Mouse (Mus musculus) MEL (cell line): ENCODE measurements around the gene Odaph. TPM values are rescaled to one million over a fixed set of nuclear protein-coding genes. Genes with fewer than 3 reads are reported as not detected.

ENCODE experiments used
- DNase-seq: peaks from one replicate; pipeline ENCODE4 v3.0.0; 2011; ENCODE audit warnings: low read depth, low spot score
- H3K27ac ChIP-seq: 2 replicates; pipeline ENCODE4 v1.5.1; 2012; ENCODE audit warnings: low read depth, mild to moderate bottlenecking, control low read depth, low read length, moderate library complexity; ENCODE audit not compliant: control insufficient read depth
- H3K27me3 ChIP-seq, 2 experiments: fragments of 150-350 bp in 1 of 2; sonication (generic) in 1 of 2; 2 replicates each; pipeline ENCODE4 v1.6.1; 2012; ENCODE audit warnings: low read length in 2 of 2, mild to moderate bottlenecking in 2 of 2, improper control_type of control experiment in 1 of 2, moderate library complexity in 1 of 2; ENCODE audit not compliant: insufficient read depth in 2 of 2, control insufficient read depth in 1 of 2
- H3K36me3 ChIP-seq, 2 experiments: 2 replicates each; pipeline ENCODE4 v1.6.1; 2012 to 2014; ENCODE audit warnings: low read length in 2 of 2, improper control_type of control experiment in 1 of 2, inconsistent platforms in 1 of 2, mild to moderate bottlenecking in 1 of 2; ENCODE audit not compliant: insufficient read depth in 2 of 2, control insufficient read depth in 1 of 2
- H3K4me1 ChIP-seq, 2 experiments: fragments of 150-350 bp in 1 of 2; sonication (generic) in 1 of 2; 2 replicates each; pipeline ENCODE4 v1.6.1; 2012; ENCODE audit warnings: low read length in 2 of 2, improper control_type of control experiment in 1 of 2, mild to moderate bottlenecking in 1 of 2; ENCODE audit not compliant: insufficient read depth in 2 of 2, control insufficient read depth in 1 of 2
- H3K4me3 ChIP-seq, 2 experiments: fragments of 150-350 bp in 1 of 2; sonication (generic) in 1 of 2; 2 replicates each; pipeline ENCODE4 v1.5.1; 2012; ENCODE audit warnings: low read depth in 2 of 2, low read length in 2 of 2, mild to moderate bottlenecking in 2 of 2, moderate library complexity in 2 of 2, control low read depth in 1 of 2, improper control_type of control experiment in 1 of 2; ENCODE audit not compliant: control insufficient read depth in 1 of 2, insufficient read depth in 1 of 2
- H3K79me2 ChIP-seq: 2 replicates; pipeline ENCODE4 v1.6.1; 2012; ENCODE audit warnings: mild to moderate bottlenecking, low read length, moderate library complexity; ENCODE audit not compliant: control insufficient read depth, poor library complexity, insufficient read depth
- H3K9ac ChIP-seq: 2 replicates; pipeline ENCODE4 v1.6.1; 2012; ENCODE audit warnings: low read depth, mild to moderate bottlenecking, control low read depth, low read length, moderate library complexity; ENCODE audit not compliant: control insufficient read depth, poor library complexity, severe bottlenecking
- H3K9me3 ChIP-seq: fragments of 150-350 bp; sonication (generic); replicated peaks from 2 replicates; pipeline ENCODE4 v1.6.1; 2012; ENCODE audit warnings: mild to moderate bottlenecking, low read length, improper control_type of control experiment, moderate library complexity; ENCODE audit not compliant: insufficient read depth
- BHLHE40 ChIP-seq: IDR thresholded peaks from 2 replicates; pipeline ENCODE4 v1.6.1; 2012; ENCODE audit warnings: low read depth, mild to moderate bottlenecking, inconsistent platforms, low read length, improper control_type of control experiment, borderline replicate concordance
- CHD2 ChIP-seq: IDR thresholded peaks from 2 replicates; pipeline ENCODE4 v1.6.1; 2011; ENCODE audit warnings: low read length, improper control_type of control experiment
- CTCF ChIP-seq, 3 experiments: IDR thresholded peaks in 2 of 3; conservative IDR thresholded peaks in 1 of 3; 2 replicates each; pipeline ENCODE4 v1.5.1; 2011 to 2012; ENCODE audit warnings: low read length in 3 of 3, low read depth in 2 of 3, mild to moderate bottlenecking in 2 of 3, improper control_type of control experiment in 1 of 3, inconsistent platforms in 1 of 3, mixed read lengths in 1 of 3, moderate library complexity in 1 of 3; ENCODE audit not compliant: control insufficient read depth in 1 of 3, insufficient read depth in 1 of 3, poor library complexity in 1 of 3, severe bottlenecking in 1 of 3
- E2F4 ChIP-seq: IDR thresholded peaks from 2 replicates; pipeline ENCODE4 v1.6.1; 2011; ENCODE audit warnings: low read depth, low read length, improper control_type of control experiment, borderline replicate concordance
- ELF1 ChIP-seq: IDR thresholded peaks from 2 replicates; pipeline ENCODE4 v1.6.1; 2014; ENCODE audit warnings: low read depth, mild to moderate bottlenecking, inconsistent platforms, low read length, improper control_type of control experiment, moderate library complexity
- EP300 ChIP-seq, 2 experiments: IDR thresholded peaks; 2 replicates each; pipeline ENCODE4 v1.6.1; 2011; ENCODE audit warnings: improper control_type of control experiment in 2 of 2, low read length in 2 of 2, low read depth in 1 of 2, mild to moderate bottlenecking in 1 of 2
- ETS1 ChIP-seq: IDR thresholded peaks from 2 replicates; pipeline ENCODE4 v1.6.1; 2012; ENCODE audit warnings: low read depth, mild to moderate bottlenecking, inconsistent platforms, low read length, improper control_type of control experiment, moderate library complexity
- GABPA ChIP-seq: IDR thresholded peaks from 2 replicates; pipeline ENCODE4 v1.6.1; 2012; ENCODE audit warnings: low read depth, mild to moderate bottlenecking, inconsistent platforms, low read length, improper control_type of control experiment, moderate library complexity
- GATA1 ChIP-seq: IDR thresholded peaks from 2 replicates; pipeline ENCODE4 v1.6.1; 2011; ENCODE audit warnings: low read depth, low read length, improper control_type of control experiment
- HCFC1 ChIP-seq: IDR thresholded peaks from 2 replicates; pipeline ENCODE4 v1.6.1; 2012; ENCODE audit warnings: low read depth, mild to moderate bottlenecking, inconsistent platforms, low read length, improper control_type of control experiment, moderate library complexity
- JUND ChIP-seq: IDR thresholded peaks from 2 replicates; pipeline ENCODE4 v1.6.1; 2011; ENCODE audit warnings: low read depth, mild to moderate bottlenecking, improper control_type of control experiment, low read length
- KAT2A ChIP-seq: conservative IDR thresholded peaks from 2 replicates; pipeline ENCODE4 v1.6.1; 2012; ENCODE audit warnings: low read depth, low read length, improper control_type of control experiment, inconsistent platforms
- MAFK ChIP-seq: IDR thresholded peaks from 2 replicates; pipeline ENCODE4 v1.6.1; 2011; ENCODE audit warnings: low read depth, mild to moderate bottlenecking, low read length, improper control_type of control experiment, borderline replicate concordance
- MAX ChIP-seq: IDR thresholded peaks from 2 replicates; pipeline ENCODE4 v1.6.1; 2011; ENCODE audit warnings: low read length, improper control_type of control experiment
- MEF2A ChIP-seq: IDR thresholded peaks from 2 replicates; pipeline ENCODE4 v1.6.1; 2014; ENCODE audit warnings: low read depth, mild to moderate bottlenecking, inconsistent platforms, low read length, improper control_type of control experiment; ENCODE audit not compliant: poor library complexity, insufficient replicate concordance, severe bottlenecking; ENCODE audit errors: extremely low read depth
- MXI1 ChIP-seq: IDR thresholded peaks from 2 replicates; pipeline ENCODE4 v1.6.1; 2011; ENCODE audit warnings: mild to moderate bottlenecking, low read depth, low read length, improper control_type of control experiment
- MYB ChIP-seq: IDR thresholded peaks from 2 replicates; pipeline ENCODE4 v1.6.1; 2011; ENCODE audit warnings: mild to moderate bottlenecking, low read depth, low read length, improper control_type of control experiment
- MYC ChIP-seq: IDR thresholded peaks from 2 replicates; pipeline ENCODE4 v1.6.1; 2011; ENCODE audit warnings: low read depth, mild to moderate bottlenecking, low read length, improper control_type of control experiment, moderate library complexity
- NELFE ChIP-seq: IDR thresholded peaks from 2 replicates; pipeline ENCODE4 v1.6.1; 2011; ENCODE audit warnings: low read depth, low read length, improper control_type of control experiment
- NRF1 ChIP-seq: IDR thresholded peaks from 2 replicates; pipeline ENCODE4 v1.6.1; 2014; ENCODE audit warnings: low read depth, mild to moderate bottlenecking, inconsistent platforms, low read length, improper control_type of control experiment, moderate library complexity; ENCODE audit not compliant: poor library complexity, insufficient read depth, severe bottlenecking
- POLR2A ChIP-seq, 2 experiments: IDR thresholded peaks; 2 replicates each; pipeline ENCODE4 v1.6.1; 2011 to 2012; ENCODE audit warnings: low read length in 2 of 2, mild to moderate bottlenecking in 2 of 2, control low read depth in 1 of 2, improper control_type of control experiment in 1 of 2, low read depth in 1 of 2, moderate library complexity in 1 of 2; ENCODE audit not compliant: control insufficient read depth in 1 of 2, insufficient read depth in 1 of 2, poor library complexity in 1 of 2
- POLR2AphosphoS2 ChIP-seq: IDR thresholded peaks from 2 replicates; pipeline ENCODE4 v1.6.1; 2011; ENCODE audit warnings: low read length, improper control_type of control experiment
- POLR2AphosphoS5 ChIP-seq: IDR thresholded peaks from 2 replicates; pipeline ENCODE4 v1.6.1; 2012; ENCODE audit warnings: low read depth, borderline replicate concordance, mild to moderate bottlenecking, inconsistent platforms, low read length, moderate library complexity, mixed read lengths
- RAD21 ChIP-seq: IDR thresholded peaks from 2 replicates; pipeline ENCODE4 v1.6.1; 2011; ENCODE audit warnings: mild to moderate bottlenecking, low read depth, low read length, improper control_type of control experiment
- RCOR1 ChIP-seq: IDR thresholded peaks from 2 replicates; pipeline ENCODE4 v1.6.1; 2012; ENCODE audit warnings: low read depth, mild to moderate bottlenecking, inconsistent platforms, low read length, improper control_type of control experiment
- SIN3A ChIP-seq: IDR thresholded peaks from 2 replicates; pipeline ENCODE4 v1.6.1; 2012; ENCODE audit warnings: low read length, improper control_type of control experiment, inconsistent platforms
- SMC3 ChIP-seq: IDR thresholded peaks from 2 replicates; pipeline ENCODE4 v1.6.1; 2011; ENCODE audit warnings: low read depth, low read length, improper control_type of control experiment
- TAL1 ChIP-seq: IDR thresholded peaks from 2 replicates; pipeline ENCODE4 v1.6.1; 2012; ENCODE audit warnings: mild to moderate bottlenecking, inconsistent platforms, low read length, moderate library complexity, mixed read lengths
- TBP ChIP-seq: IDR thresholded peaks from 2 replicates; pipeline ENCODE4 v1.8.0; 2011; ENCODE audit warnings: low read depth, low read length, improper control_type of control experiment
- TCF12 ChIP-seq: IDR thresholded peaks from 2 replicates; pipeline ENCODE4 v1.6.1; 2014; ENCODE audit warnings: low read depth, mild to moderate bottlenecking, inconsistent platforms, low read length, improper control_type of control experiment, moderate library complexity
- UBTF ChIP-seq: IDR thresholded peaks from 2 replicates; pipeline ENCODE4 v1.6.1; 2012; ENCODE audit warnings: low read depth, mild to moderate bottlenecking, inconsistent platforms, low read length, improper control_type of control experiment, moderate library complexity, borderline replicate concordance; ENCODE audit not compliant: insufficient read depth
- USF1 ChIP-seq: IDR thresholded peaks from 2 replicates; pipeline ENCODE4 v1.6.1; 2014; ENCODE audit warnings: low read depth, mild to moderate bottlenecking, inconsistent platforms, low read length, improper control_type of control experiment, moderate library complexity
- USF2 ChIP-seq, 2 experiments: IDR thresholded peaks; 2 replicates each; pipeline ENCODE4 v1.6.1; 2011 to 2012; ENCODE audit warnings: improper control_type of control experiment in 2 of 2, low read length in 2 of 2, borderline replicate concordance in 1 of 2, inconsistent platforms in 1 of 2, low read depth in 1 of 2, mild to moderate bottlenecking in 1 of 2; ENCODE audit not compliant: insufficient read depth in 1 of 2
- ZC3H11A ChIP-seq: IDR thresholded peaks from 2 replicates; pipeline ENCODE4 v1.6.1; 2012; ENCODE audit warnings: low read depth, mild to moderate bottlenecking, inconsistent platforms, low read length, improper control_type of control experiment
- ZKSCAN1 ChIP-seq: IDR thresholded peaks from 2 replicates; pipeline ENCODE4 v1.6.1; 2012; ENCODE audit warnings: low read depth, mild to moderate bottlenecking, inconsistent platforms, low read length, improper control_type of control experiment, moderate library complexity
- ZMIZ1 ChIP-seq: IDR thresholded peaks from 2 replicates; pipeline ENCODE4 v1.6.1; 2012; ENCODE audit warnings: low read depth, mild to moderate bottlenecking, inconsistent platforms, low read length, improper control_type of control experiment, moderate library complexity
- ZNF384 ChIP-seq: IDR thresholded peaks from 2 replicates; pipeline ENCODE4 v1.6.1; 2012; ENCODE audit warnings: low read depth, mild to moderate bottlenecking, inconsistent platforms, low read length, improper control_type of control experiment
- polyA plus RNA-seq, 2 experiments: library from polyadenylated mRNA; stranded (reverse) in 1 of 2; unstranded in 1 of 2; fragments of >175 nt in 1 of 2; fragments of >200 nt in 1 of 2; gene quantifications; 2 replicates each; pipeline versions ENCODE4 v1.2.1 to v1.2.4; 2012; ENCODE audit warnings: low replicate concordance in 2 of 2, low read depth in 1 of 2; ENCODE audit not compliant: insufficient read length in 2 of 2, insufficient read depth in 1 of 2, missing spikeins in 1 of 2
- total RNA-seq: library from RNA; depleted of rRNA; stranded (reverse); fragments of 300-350 nt; gene quantifications from 2 replicates; pipeline ENCODE4 v1.2.3, GENCODE M21; 2012

Gene Odaph
- total and polyA plus RNA-seq, 3 experiments: 0.27 to 0.65 TPM; not detected in 1

DNA sequence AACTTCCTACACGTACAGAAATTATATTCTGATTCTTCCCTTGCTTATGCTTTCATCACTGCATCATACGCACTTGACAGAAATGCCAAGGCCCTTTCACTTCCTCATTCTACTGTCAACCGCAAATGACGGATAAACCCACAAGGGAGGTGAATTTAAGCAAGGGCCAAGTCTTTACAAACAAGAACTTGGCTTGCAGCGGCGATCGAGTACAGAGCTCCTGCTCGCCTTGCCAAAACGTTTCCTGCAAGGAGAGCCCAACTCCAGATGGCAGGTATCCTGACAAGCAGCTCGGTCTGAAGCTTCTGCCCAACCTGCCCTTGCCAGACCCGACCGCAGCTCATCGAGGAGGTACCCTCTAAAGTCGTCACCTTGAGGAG lies 25.0 kb upstream of the Odaph start:
- H3K27me3 ChIP-seq: no peaks in the 10 kb centered on the region
- H3K27ac ChIP-seq: peak overlapping the region; percentile 98
- peaks cover 17 to 21% of the 10 kb centered on the region in 2 experiments for H3K4me1 ChIP-seq
- H3K4me3 ChIP-seq: peak overlapping the region; percentile 91 to 100
- H3K9ac ChIP-seq: peak overlapping the region; percentile 94
- peak; percentile 95 for DNase-seq
- H3K79me2 ChIP-seq: peaks cover 24% of the 10 kb centered on the region
- H3K9me3 ChIP-seq: no peaks in the 10 kb centered on the region
- peaks cover 0 to 36% of the 10 kb centered on the region in 2 experiments; a peak in 3 of 4 replicates for H3K36me3 ChIP-seq
- no peak for TF ChIP-seq JUND
- no peak for TF ChIP-seq POLR2AphosphoS5
- peak; percentile 16; the same call in 1 of the 2 replicates for TF ChIP-seq MEF2A
- 0 out of 2 replicates have a peak, but pooled peaks have one; percentile 14 for TF ChIP-seq POLR2AphosphoS2
- TF ChIP-seq MYB: peak; percentile 42; the same call in 1 of the 2 replicates
- peak; percentile 94 for TF ChIP-seq TBP
- TF ChIP-seq KAT2A: peak; percentile 55; the same call in 1 of the 2 replicates
- TF ChIP-seq ZC3H11A: no peak
- no peak for TF ChIP-seq SMC3
- no peak; the same call in 1 of the 2 replicates for TF ChIP-seq BHLHE40
- TF ChIP-seq SIN3A: peak; percentile 97
- no peak for TF ChIP-seq GABPA
- TF ChIP-seq CHD2: no peak; the same call in 1 of the 2 replicates
- peak; percentile 86 for TF ChIP-seq MYC
- peak; percentile 11; the same call in 1 of the 2 replicates for TF ChIP-seq NRF1
- TF ChIP-seq ETS1: peak; percentile 97
- peak; percentile 61; the same call in 1 of the 2 replicates for TF ChIP-seq MAFK
- TF ChIP-seq TAL1: no peak
- peak; percentile 82 for TF ChIP-seq MAX
- TF ChIP-seq GATA1: no peak; the same call in 1 of the 2 replicates
- TF ChIP-seq E2F4: no peak
- TF ChIP-seq ZKSCAN1: no peak
- peak; percentile 90 for TF ChIP-seq RCOR1
- TF ChIP-seq NELFE: no peak
- TF ChIP-seq MXI1: peak; percentile 88
- no peak; a peak in 1 of 4 replicates for TF ChIP-seq POLR2A (IDR thresholded peaks at IDR 0.05; ENCODE audit: control insufficient read depth in 1 of 2, insufficient read depth in 1 of 2, low read depth in 1 of 2, low read length in 2 of 2, poor library complexity in 1 of 2)
- TF ChIP-seq EP300 (IDR thresholded peaks at IDR 0.05; ENCODE audit: low read depth in 1 of 2, low read length in 2 of 2): peak; percentile 78 to 90
- peak; percentile 61; the same call in 1 of the 2 replicates for TF ChIP-seq ZMIZ1
- peak; percentile 88 for TF ChIP-seq ELF1
- TF ChIP-seq USF1: no peak
- no peak for TF ChIP-seq CTCF (IDR thresholded peaks at IDR 0.05 in 2 of 3, conservative IDR thresholded peaks at IDR 0.05 in 1 of 3; ENCODE audit: control insufficient read depth in 1 of 3, insufficient read depth in 1 of 3, low read depth in 2 of 3, low read length in 3 of 3, poor library complexity in 1 of 3, severe bottlenecking in 1 of 3)
- no peak; the same call in 1 of the 2 replicates for TF ChIP-seq HCFC1
- TF ChIP-seq ZNF384: 0 out of 2 replicates have a peak, but pooled peaks have one; percentile 13
- TF ChIP-seq UBTF: no peak
- TF ChIP-seq USF2 (IDR thresholded peaks at IDR 0.05; ENCODE audit: borderline replicate concordance in 1 of 2, insufficient read depth in 1 of 2, low read depth in 1 of 2, low read length in 2 of 2): no peak
- TF ChIP-seq TCF12: peak; percentile 74
- TF ChIP-seq RAD21: no peak; the same call in 1 of the 2 replicates
